Mouse (Mus musculus) cerebellum, adult 2 months (tissue): Measurements from ENCODE around the gene Rhox9.

Experiments used
- CTCF ChIP-seq: fragments of 200-500 bp; IDR thresholded peaks from 2 replicates; pipeline ENCODE4 v1.5.1; 2011; ENCODE audit warnings: low read depth, mild to moderate bottlenecking, control low read depth, low read length, moderate library complexity, borderline replicate concordance; ENCODE audit not compliant: insufficient read depth
- POLR2A ChIP-seq: fragments of 200-500 bp; IDR thresholded peaks from 2 replicates; pipeline ENCODE4 v1.6.1; 2011; ENCODE audit warnings: low read length, control low read depth, borderline replicate concordance; ENCODE audit not compliant: insufficient read depth

DNA sequence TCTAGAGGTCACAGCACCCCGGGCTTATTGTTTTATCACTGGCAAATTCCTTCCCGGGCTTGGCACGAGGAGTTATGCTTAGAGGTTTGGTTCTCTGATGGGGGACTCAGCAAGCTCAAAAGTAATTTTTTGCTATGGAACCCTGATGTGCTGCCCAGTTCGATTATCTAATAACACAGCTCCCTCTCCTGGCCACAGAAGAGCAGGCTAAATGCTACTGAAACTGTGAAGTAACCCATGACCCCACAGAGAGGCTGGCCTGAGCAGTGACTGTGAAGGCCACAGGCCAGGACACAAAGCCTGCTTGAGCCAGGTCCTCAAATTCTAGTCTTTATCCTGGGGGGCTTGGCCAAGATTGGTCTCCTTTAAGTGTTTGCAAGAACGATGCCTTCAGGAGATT is 2.2 kb upstream of the Rhox9 start:
- no peak for TF ChIP-seq POLR2A
- TF ChIP-seq CTCF = no peak
